Mouse (Mus musculus): ENCODE results near the gene Gm10065. TPM values are rescaled to one million over a fixed set of nuclear protein-coding genes. Genes with fewer than 3 reads are reported as not detected.

Gene Gm10065
- polyA plus RNA-seq, 1 experiment, result not detected

DNA sequence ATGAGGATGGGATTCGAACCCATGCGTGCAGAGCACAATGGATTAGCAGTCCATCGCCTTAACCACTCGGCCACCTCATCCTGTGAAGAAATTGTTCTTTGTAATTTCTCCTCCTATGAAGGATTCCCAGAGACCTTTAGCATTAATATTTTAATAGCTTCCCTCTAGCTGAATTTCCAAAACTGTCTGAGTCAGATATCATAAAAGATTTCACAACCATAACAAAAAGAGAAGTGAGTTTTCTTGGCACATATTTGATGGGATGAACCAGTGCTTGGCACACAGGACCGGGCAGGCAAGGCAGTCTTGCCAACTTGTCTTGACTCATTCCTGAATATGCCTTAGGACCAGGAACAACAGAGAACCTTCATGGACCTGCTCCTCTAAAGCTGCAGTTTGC lies 13.6 kb upstream of the Gm10065 start:
- Histone ChIP-seq H3K4me3 (no peak overlapping the region), H3K79me2 (ENCODE audit: control insufficient read depth, insufficient read depth) (no peaks in the 10 kb centered on the region), H3ac (ENCODE audit: control insufficient read depth, insufficient read length) (no peak overlapping the region), H3K4me2 (ENCODE audit: low read depth) (no peak overlapping the region), H3K36me3 (ENCODE audit: control insufficient read depth, insufficient read depth) (no peaks in the 10 kb centered on the region), H3K27me3 (ENCODE audit: control insufficient read depth, insufficient read depth, insufficient read length) (no peaks in the 10 kb centered on the region)
- no peak for TF ChIP-seq E2F4 (IDR thresholded peaks at IDR 0.05; ENCODE audit: insufficient read depth)
- TF ChIP-seq TCF3 (IDR thresholded peaks at IDR 0.05; ENCODE audit: insufficient read length, low read depth), result no peak
- no peak for TF ChIP-seq POLR2AphosphoS2 (IDR thresholded peaks at IDR 0.05; ENCODE audit: insufficient read length, low read depth)
- no peak for TF ChIP-seq POLR2A (IDR thresholded peaks at IDR 0.05; ENCODE audit: insufficient read length, low read depth)
- TF ChIP-seq SRF (IDR thresholded peaks at IDR 0.05; ENCODE audit: control insufficient read depth, insufficient read length, low read depth), result no peak
- TF ChIP-seq REST (IDR thresholded peaks at IDR 0.05; ENCODE audit: insufficient read depth, insufficient read length), result no peak
- TF ChIP-seq CEBPB (IDR thresholded peaks at IDR 0.05; ENCODE audit: insufficient read depth, poor library complexity, severe bottlenecking), result 0 out of 2 replicates have a peak, but pooled peaks have one; percentile 9
- no peak for TF ChIP-seq MYOD1 (IDR thresholded peaks at IDR 0.05; ENCODE audit: control insufficient read depth in 1 of 3, insufficient read length in 2 of 3, low read depth in 2 of 3)
- TF ChIP-seq TCF12 (IDR thresholded peaks at IDR 0.05; ENCODE audit: insufficient read depth, poor library complexity, severe bottlenecking), result no peak

DNA sequence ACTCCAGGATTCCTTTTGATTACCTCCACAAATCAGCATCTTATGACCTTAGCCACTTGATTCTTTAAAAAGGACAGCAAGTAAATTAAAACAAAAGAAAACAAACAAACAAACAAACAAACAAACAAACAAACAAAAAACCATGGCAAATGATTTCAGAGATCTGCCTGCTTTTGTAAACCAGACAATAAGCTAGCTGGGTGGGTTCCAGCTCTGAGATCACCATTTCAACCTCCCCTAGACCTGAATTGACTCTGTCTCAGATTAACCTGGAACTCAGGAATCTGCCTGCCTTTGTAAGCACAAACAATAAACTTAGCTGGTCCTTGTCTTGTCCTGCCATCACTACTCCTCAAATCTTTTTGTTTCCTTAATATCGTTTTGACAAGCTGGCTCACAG lies 7.6 kb upstream of the Gm10065 start:
- Histone ChIP-seq H3K36me3 (ENCODE audit: control insufficient read depth, insufficient read depth) (no peaks in the 10 kb centered on the region), H3K27me3 (ENCODE audit: control insufficient read depth, insufficient read depth, insufficient read length) (no peaks in the 10 kb centered on the region), H3K4me3 (no peak overlapping the region), H3K79me2 (ENCODE audit: control insufficient read depth, insufficient read depth) (no peaks in the 10 kb centered on the region), H3ac (ENCODE audit: control insufficient read depth, insufficient read length) (no peak overlapping the region), H3K4me2 (ENCODE audit: low read depth) (no peak overlapping the region)
- TF ChIP-seq POLR2AphosphoS2 (IDR thresholded peaks at IDR 0.05; ENCODE audit: insufficient read length, low read depth) (no peak), TCF3 (IDR thresholded peaks at IDR 0.05; ENCODE audit: insufficient read length, low read depth) (no peak), MYOG (IDR thresholded peaks at IDR 0.05; ENCODE audit: control insufficient read depth in 1 of 3, insufficient read depth in 1 of 3, insufficient read length in 2 of 3, low read depth in 2 of 3) (no peak), E2F4 (IDR thresholded peaks at IDR 0.05; ENCODE audit: insufficient read depth) (no peak)

- H3K36me3 ChIP-seq (ENCODE audit: control insufficient read depth, insufficient read depth), result no peaks in the 10 kb centered on the region
- H3ac ChIP-seq (ENCODE audit: control insufficient read depth, insufficient read length), result no peak overlapping the region
- no peak overlapping the region for H3K4me3 ChIP-seq
- no peaks in the 10 kb centered on the region for H3K79me2 ChIP-seq (ENCODE audit: control insufficient read depth, insufficient read depth)
- no peak overlapping the region for H3K4me2 ChIP-seq (ENCODE audit: low read depth)
- peaks cover 8% of the 10 kb centered on the region for H3K27me3 ChIP-seq (ENCODE audit: control insufficient read depth, insufficient read depth, insufficient read length)
- TF ChIP-seq TCF3 (IDR thresholded peaks at IDR 0.05; ENCODE audit: insufficient read length, low read depth) (no peak), POLR2AphosphoS2 (IDR thresholded peaks at IDR 0.05; ENCODE audit: insufficient read length, low read depth) (no peak), SRF (IDR thresholded peaks at IDR 0.05; ENCODE audit: control insufficient read depth, insufficient read length, low read depth) (no peak), USF1 (IDR thresholded peaks at IDR 0.05; ENCODE audit: low read depth) (no peak), E2F4 (IDR thresholded peaks at IDR 0.05; ENCODE audit: insufficient read depth) (no peak), POLR2A (IDR thresholded peaks at IDR 0.05; ENCODE audit: insufficient read length, low read depth) (no peak), REST (IDR thresholded peaks at IDR 0.05; ENCODE audit: insufficient read depth, insufficient read length) (no peak), TCF12 (IDR thresholded peaks at IDR 0.05; ENCODE audit: insufficient read depth, poor library complexity, severe bottlenecking) (no peak), MAX (IDR thresholded peaks at IDR 0.05; ENCODE audit: low read depth) (no peak), MYOD1 (IDR thresholded peaks at IDR 0.05; ENCODE audit: control insufficient read depth in 1 of 3, insufficient read length in 2 of 3, low read depth in 2 of 3) (no peak), CEBPB (IDR thresholded peaks at IDR 0.05; ENCODE audit: insufficient read depth, poor library complexity, severe bottlenecking) (no peak)
Measured at GRCm38 (mm10) chr13:21472427-21472826, 6.8 kb downstream of the Gm10065 start.

GRCm38 (mm10) chr13:21469097-21469496 lies 10.1 kb downstream of the Gm10065 start:
- Histone ChIP-seq H3K4me2 (ENCODE audit: low read depth) (no peak overlapping the region), H3K4me3 (no peak overlapping the region), H3K79me2 (ENCODE audit: control insufficient read depth, insufficient read depth) (no peaks in the 10 kb centered on the region), H3K27me3 (ENCODE audit: control insufficient read depth, insufficient read depth, insufficient read length) (peaks cover 8% of the 10 kb centered on the region), H3ac (ENCODE audit: control insufficient read depth, insufficient read length) (no peak overlapping the region), H3K36me3 (ENCODE audit: control insufficient read depth, insufficient read depth) (no peaks in the 10 kb centered on the region)
- TF ChIP-seq SRF (IDR thresholded peaks at IDR 0.05; ENCODE audit: control insufficient read depth, insufficient read length, low read depth), result no peak
- TF ChIP-seq MYOG (IDR thresholded peaks at IDR 0.05; ENCODE audit: control insufficient read depth in 1 of 3, insufficient read depth in 1 of 3, insufficient read length in 2 of 3, low read depth in 2 of 3), result no peak
- no peak for TF ChIP-seq E2F4 (IDR thresholded peaks at IDR 0.05; ENCODE audit: insufficient read depth)
- no peak for TF ChIP-seq TCF12 (IDR thresholded peaks at IDR 0.05; ENCODE audit: insufficient read depth, poor library complexity, severe bottlenecking)
- TF ChIP-seq MAX (IDR thresholded peaks at IDR 0.05; ENCODE audit: low read depth), result no peak
- TF ChIP-seq MYOD1 (IDR thresholded peaks at IDR 0.05; ENCODE audit: control insufficient read depth in 1 of 3, insufficient read length in 2 of 3, low read depth in 2 of 3), result no peak
- no peak for TF ChIP-seq REST (IDR thresholded peaks at IDR 0.05; ENCODE audit: insufficient read depth, insufficient read length)
- TF ChIP-seq POLR2AphosphoS2 (IDR thresholded peaks at IDR 0.05; ENCODE audit: insufficient read length, low read depth), result no peak
- no peak for TF ChIP-seq POLR2A (IDR thresholded peaks at IDR 0.05; ENCODE audit: insufficient read length, low read depth)
- TF ChIP-seq CEBPB (IDR thresholded peaks at IDR 0.05; ENCODE audit: insufficient read depth, poor library complexity, severe bottlenecking), result no peak
- no peak for TF ChIP-seq USF1 (IDR thresholded peaks at IDR 0.05; ENCODE audit: low read depth)
- TF ChIP-seq TCF3 (IDR thresholded peaks at IDR 0.05; ENCODE audit: insufficient read length, low read depth), result no peak
